Mouse (Mus musculus): ENCODE data around the gene Dedd. TPM values are rescaled to one million over a fixed set of nuclear protein-coding genes. Genes with fewer than 3 reads are reported as not detected.

The Dedd gene
- total RNA-seq (2015) (22.4 and 23.6 TPM in 2 replicates), total RNA-seq (2017) (12.1 and 13.1 TPM in 2 replicates)

GRCm38 (mm10) chr1:171328839-171329432 lies at the start of gene Dedd:
Gene Dedd (plus strand): TSS chr1:171329145.
- ATAC-seq (ENCODE audit: poor library complexity, severe bottlenecking) = peak; percentile 90

GRCm38 (mm10) chr1:171279721-171280120 lies 49.2 kb upstream of the Dedd start:
- ATAC-seq (ENCODE audit: poor library complexity, severe bottlenecking) = no peak

GRCm38 (mm10) chr1:171280250-171280915 lies 48.6 kb upstream of the Dedd start:
- peak; percentile 6 for ATAC-seq (ENCODE audit: poor library complexity, severe bottlenecking)

GRCm38 (mm10) chr1:171280916-171281527 lies 47.9 kb upstream of the Dedd start, which contains the start of gene Ppox:
Gene Ppox (minus strand): TSS chr1:171281186.
- ATAC-seq (ENCODE audit: poor library complexity, severe bottlenecking) = peak; percentile 91

- peak; percentile 62 for ATAC-seq (ENCODE audit: poor library complexity, severe bottlenecking)
Measured at GRCm38 (mm10) chr1:171281528-171281923, 47.4 kb upstream of the Dedd start.

GRCm38 (mm10) chr1:171282086-171282805 lies 46.7 kb upstream of the Dedd start:
- ATAC-seq (ENCODE audit: poor library complexity, severe bottlenecking) = no peak

- ATAC-seq (ENCODE audit: poor library complexity, severe bottlenecking) = no peak
Measured at GRCm38 (mm10) chr1:171283188-171284160, 45.5 kb upstream of the Dedd start.

- no peak for ATAC-seq (ENCODE audit: poor library complexity, severe bottlenecking)
Measured at GRCm38 (mm10) chr1:171284491-171284890, 44.5 kb upstream of the Dedd start.

- ATAC-seq (ENCODE audit: poor library complexity, severe bottlenecking) = no peak
Measured at GRCm38 (mm10) chr1:171285096-171285892, 43.7 kb upstream of the Dedd start.

- ATAC-seq (ENCODE audit: poor library complexity, severe bottlenecking) = no peak
Measured at GRCm38 (mm10) chr1:171286517-171286916, 42.4 kb upstream of the Dedd start.

- ATAC-seq (ENCODE audit: poor library complexity, severe bottlenecking) = peak; percentile 99
Measured at GRCm38 (mm10) chr1:171287136-171288081, 41.5 kb upstream of the Dedd start, which contains the start of gene Usp21. Gene Usp21 (minus strand): TSS chr1:171287991.

GRCm38 (mm10) chr1:171288328-171288727 lies 40.6 kb upstream of the Dedd start:
- ATAC-seq (ENCODE audit: poor library complexity, severe bottlenecking) = no peak

- no peak for ATAC-seq (ENCODE audit: poor library complexity, severe bottlenecking)
Measured at GRCm38 (mm10) chr1:171293351-171293750, 35.6 kb upstream of the Dedd start.

- ATAC-seq (ENCODE audit: poor library complexity, severe bottlenecking) = no peak
Measured at GRCm38 (mm10) chr1:171293906-171294297, 35.0 kb upstream of the Dedd start.

- ATAC-seq (ENCODE audit: poor library complexity, severe bottlenecking) = peak; percentile 99
Measured at GRCm38 (mm10) chr1:171294298-171295062, 34.5 kb upstream of the Dedd start, which contains the start of gene Ufc1. Gene Ufc1 (minus strand): TSS chr1:171295024.

- ATAC-seq (ENCODE audit: poor library complexity, severe bottlenecking) = peak; percentile 19; the same call in 1 of the 2 replicates
Measured at GRCm38 (mm10) chr1:171295063-171295402, 33.9 kb upstream of the Dedd start.

GRCm38 (mm10) chr1:171298226-171298625 lies 30.7 kb upstream of the Dedd start:
- no peak for ATAC-seq (ENCODE audit: poor library complexity, severe bottlenecking)

Data from megakaryocyte, adult 5-6 weeks (primary cell).